10 mouse cellular contexts compared by ENCODE assay signal in genomic region chr4:136724731-136725130, GRCm38 (mm10).
DNase-seq lines count a peak whose midpoint lies in the region; ATAC-seq and TF ChIP-seq lines count a peak whose summit lies in the region.
"Had no signal": no experiment of that assay in that cellular context is flagged by ENCODE, and none has a peak within 500 bp of the region (broad histone marks: within the 10 kb centered on the region; RNA-seq: fewer than 3 reads in every experiment).

No protein-coding gene starts in this region.

- ATAC-seq in intestine, postnatal 0 days, result no peak
- peak; percentile 88 for ATAC-seq in limb, embryonic 14.5 days (ENCODE audit: low FRiP score, low read depth)
- no peak for ATAC-seq in megakaryocyte-erythroid progenitor cell, adult 5-6 weeks (replicated peaks; ENCODE audit: low FRiP score, low TSS enrichment, poor library complexity, severe bottlenecking)

- H3K27ac ChIP-seq in heart, adult 2 months, result no peak overlapping the region
- no peak overlapping the region for H3K27ac ChIP-seq in ES-E14 (ENCODE audit: insufficient read depth, low read depth, low read length, poor library complexity, severe bottlenecking)
- H3K27ac ChIP-seq in intestine, postnatal 0 days (ENCODE audit: low read depth, low read length), result no peak overlapping the region
- H3K27ac ChIP-seq in limb, embryonic 14.5 days (replicated peaks; ENCODE audit: low read depth, low read length), result no peak overlapping the region
- H3K27ac ChIP-seq: lung, embryonic 15.5 days had no signal

- no peaks in the 10 kb centered on the region for H3K27me3 ChIP-seq in heart, adult 2 months (ENCODE audit: control insufficient read depth, insufficient read depth, low read length)
- H3K27me3 ChIP-seq in intestine, postnatal 0 days (replicated peaks; ENCODE audit: control insufficient read depth, insufficient read depth, low read length), result no peaks in the 10 kb centered on the region
- no peaks in the 10 kb centered on the region for H3K27me3 ChIP-seq in limb, embryonic 14.5 days (ENCODE audit: control insufficient read depth, insufficient read depth, low read length)
- H3K27me3 ChIP-seq: lung, embryonic 15.5 days had no signal

- no peak for TF ChIP-seq EP300 in heart, adult 2 months (IDR thresholded peaks at IDR 0.05; ENCODE audit: insufficient read depth, low read depth, low read length)

- no peak overlapping the region for H3K4me3 ChIP-seq in heart, adult 2 months
- no peak overlapping the region for H3K4me3 ChIP-seq in ES-E14 (ENCODE audit: insufficient read depth in 1 of 2, low read depth in 1 of 2, low read length in 2 of 2, poor library complexity in 1 of 2, severe bottlenecking in 1 of 2)
- no peak overlapping the region for H3K4me3 ChIP-seq in intestine, postnatal 0 days (ENCODE audit: low read depth, low read length)
- H3K4me3 ChIP-seq in limb, embryonic 14.5 days (replicated peaks; ENCODE audit: low read length), result no peak overlapping the region
- H3K4me3 ChIP-seq: lung, embryonic 15.5 days had no signal

- TF ChIP-seq CTCF in heart, adult 2 months (IDR thresholded peaks at IDR 0.05), result peak; percentile 34
- peak; percentile 46 for TF ChIP-seq CTCF in intestine, postnatal 0 days (IDR thresholded peaks at IDR 0.05; ENCODE audit: low read depth)

- DNase-seq in heart, adult 2 months, result no peak
- DNase-seq in heart, postnatal 14 days, result no peak
- DNase-seq in ES-E14 (ENCODE audit: low read depth, low spot score), result no peak
- DNase-seq in limb, embryonic 14.5 days (ENCODE audit: low spot score), result peak; percentile 73
- DNase-seq in B cell, adult 2 months, result no peak
- DNase-seq in adrenal gland, adult (ENCODE audit: inconsistent age in 2 of 2, low spot score in 1 of 2), result no peak
- DNase-seq: thymus, postnatal 14 days had no signal

- H3K4me2 ChIP-seq in intestine, postnatal 0 days (replicated peaks; ENCODE audit: low read depth), result no peak overlapping the region
- peak overlapping the region; percentile 25; the same call in 1 of the 2 replicates for H3K4me2 ChIP-seq in limb, embryonic 14.5 days (replicated peaks; ENCODE audit: low read depth, low read length, severe bottlenecking)
- H3K4me2 ChIP-seq: lung, embryonic 15.5 days had no signal

- no peak for TF ChIP-seq POLR2A in heart, adult 2 months (IDR thresholded peaks at IDR 0.05; ENCODE audit: insufficient read depth, low read depth, low read length)
- no peak for TF ChIP-seq POLR2A in limb, embryonic 14.5 days (IDR thresholded peaks at IDR 0.05; ENCODE audit: borderline replicate concordance, extremely low read depth, insufficient read depth, insufficient read length)

- no peaks in the 10 kb centered on the region for H3K4me1 ChIP-seq in heart, adult 2 months (ENCODE audit: control insufficient read depth, insufficient read depth, low read length)
- H3K4me1 ChIP-seq in ES-E14 (ENCODE audit: control insufficient read depth in 2 of 2, insufficient read depth in 2 of 2, low read length in 2 of 2, poor library complexity in 1 of 2), result peaks cover 10 to 23% of the 10 kb centered on the region in 2 experiments; a peak in 3 of 4 replicates
- no peaks in the 10 kb centered on the region for H3K4me1 ChIP-seq in intestine, postnatal 0 days (replicated peaks; ENCODE audit: control insufficient read depth, insufficient read depth, low read length)
- peaks cover 21% of the 10 kb centered on the region for H3K4me1 ChIP-seq in limb, embryonic 14.5 days (ENCODE audit: control insufficient read depth, insufficient read depth, low read length)

- intact Hi-C loops in heart, adult 2 months (cut with DNase I), result no loop called here
- intact Hi-C loops in heart, postnatal 14 days (cut with DNase I), result no loop called here

- in situ Hi-C loops in ES-E14 (cut with MboI; ENCODE audit: low sequenced_read_pairs in 2 of 2, unreplicated experiment in 2 of 2), result no loop called here

- H3K9me3 ChIP-seq in ES-E14 (ENCODE audit: control insufficient read depth, insufficient read depth, low read depth, low read length), result no peaks in the 10 kb centered on the region
- no peaks in the 10 kb centered on the region for H3K9me3 ChIP-seq in intestine, postnatal 0 days (ENCODE audit: control insufficient read depth)
- no peaks in the 10 kb centered on the region for H3K9me3 ChIP-seq in limb, embryonic 14.5 days (ENCODE audit: control insufficient read depth, low read length)
- H3K9me3 ChIP-seq: lung, embryonic 15.5 days had no signal

- H3K9ac ChIP-seq in heart, adult 2 months (ENCODE audit: low read depth, low read length), result no peak overlapping the region
- H3K9ac ChIP-seq in ES-E14 (ENCODE audit: insufficient read depth, low read depth, low read length, poor library complexity, severe bottlenecking), result no peak overlapping the region
- H3K9ac ChIP-seq in intestine, postnatal 0 days (ENCODE audit: low read depth, low read length), result no peak overlapping the region
- H3K9ac ChIP-seq in limb, embryonic 14.5 days (ENCODE audit: low read depth, low read length, severe bottlenecking), result peak overlapping the region; percentile 12; the same call in 1 of the 2 replicates
- H3K9ac ChIP-seq: lung, embryonic 15.5 days had no signal

- H3K79me2 ChIP-seq in heart, adult 2 months (replicated peaks; ENCODE audit: control insufficient read depth, insufficient read depth, low read length), result no peaks in the 10 kb centered on the region

- 64% methylated on average over 17 of the region's 17 CpGs for WGBS in heart, adult 2 months
- 68% methylated on average over 17 of the region's 17 CpGs for WGBS in intestine, postnatal 0 days
- WGBS in limb, embryonic 14.5 days, result 23% methylated on average over 17 of the region's 17 CpGs

- no peaks in the 10 kb centered on the region for H3K36me3 ChIP-seq in heart, adult 2 months (ENCODE audit: control insufficient read depth, insufficient read depth, low read length)
- H3K36me3 ChIP-seq in ES-E14 (ENCODE audit: control insufficient read depth, insufficient read depth, low read length, poor library complexity, severe bottlenecking), result no peaks in the 10 kb centered on the region
- H3K36me3 ChIP-seq in intestine, postnatal 0 days (ENCODE audit: control insufficient read depth, insufficient read depth), result no peaks in the 10 kb centered on the region; the same call in 1 of the 2 replicates
- no peaks in the 10 kb centered on the region for H3K36me3 ChIP-seq in limb, embryonic 14.5 days (ENCODE audit: control insufficient read depth, insufficient read depth, low read length)
- H3K36me3 ChIP-seq: lung, embryonic 15.5 days had no signal

TF ChIP-seq in ES-E14, 5 proteins besides CTCF, POLR2A, EP300 and RAD21:
- TF ChIP-seq CHD2 (IDR thresholded peaks at IDR 0.05; ENCODE audit: low read depth, low read length) (no peak), HCFC1 (IDR thresholded peaks at IDR 0.05; ENCODE audit: borderline replicate concordance, insufficient read depth, low read length) (no peak), ZC3H11A (IDR thresholded peaks at IDR 0.05; ENCODE audit: borderline replicate concordance, low read depth, low read length) (no peak), ZNF384 (IDR thresholded peaks at IDR 0.05; ENCODE audit: low read depth, low read length) (peak; percentile 73), MAFK (IDR thresholded peaks at IDR 0.05; ENCODE audit: insufficient read depth, low read depth, low read length) (no peak)
TF ChIP-seq in ES-E14: peak in this region for 1.
